Mouse (Mus musculus): ENCODE results near the gene Fibp. TPM values are rescaled to one million over a fixed set of nuclear protein-coding genes. Genes with fewer than 3 reads are reported as not detected.

The Fibp gene
- polyA plus RNA-seq, 1 experiment, result 122 TPM

DNA sequence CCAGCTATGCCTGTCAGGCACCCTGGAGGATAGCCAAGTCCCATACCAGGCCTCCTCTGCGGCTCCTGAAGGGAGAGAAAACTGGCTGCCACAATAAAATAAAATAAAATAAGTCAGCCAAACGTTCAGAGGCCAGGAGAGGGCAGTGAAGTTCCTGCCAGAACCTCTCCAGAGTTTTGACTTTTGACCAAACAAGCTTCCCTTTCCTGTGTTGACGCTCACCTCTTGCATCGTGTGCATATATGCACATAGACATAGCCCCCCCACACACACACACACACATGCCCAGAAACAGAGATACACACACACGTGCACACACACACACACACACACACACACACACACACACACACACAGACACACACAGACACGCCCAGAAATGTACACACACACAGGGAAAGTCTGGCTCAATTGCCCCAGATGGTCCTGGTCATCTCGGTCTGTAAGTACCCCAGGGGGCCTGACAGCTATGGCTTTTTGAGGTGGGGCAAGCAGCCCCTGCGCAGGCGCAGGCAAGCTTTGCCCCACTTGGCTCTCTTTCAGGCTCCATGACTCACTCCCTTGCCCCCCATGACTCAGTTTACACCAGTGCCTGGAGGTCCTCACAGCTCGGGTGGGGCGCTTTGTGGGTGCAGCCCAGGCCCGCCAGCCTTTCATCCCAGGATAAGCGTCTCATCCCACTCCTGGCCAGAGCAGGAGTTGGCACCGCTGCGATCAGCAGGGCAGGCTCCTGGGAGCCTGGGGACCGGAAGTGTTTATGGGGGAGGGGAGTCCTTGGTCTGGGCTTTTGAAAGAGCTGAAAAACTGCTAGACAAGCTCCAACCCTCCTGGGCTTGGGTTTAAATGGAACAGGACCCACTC, 27.2 kb upstream of the Fibp start:
- no peaks in the 10 kb centered on the region for H3K27me3 ChIP-seq (ENCODE audit: control insufficient read depth, insufficient read depth, insufficient read length)
- TF ChIP-seq MYOD1 (IDR thresholded peaks at IDR 0.05; ENCODE audit: control insufficient read depth in 1 of 3, insufficient read length in 2 of 3, low read depth in 2 of 3), result peak in 1 of 3 experiments; percentile 5
- no peak for TF ChIP-seq REST (IDR thresholded peaks at IDR 0.05; ENCODE audit: insufficient read depth, insufficient read length)
- TF ChIP-seq USF1 (IDR thresholded peaks at IDR 0.05; ENCODE audit: low read depth), result no peak
- TF ChIP-seq MAX (IDR thresholded peaks at IDR 0.05; ENCODE audit: low read depth), result no peak
- TF ChIP-seq TCF3 (IDR thresholded peaks at IDR 0.05; ENCODE audit: insufficient read length, low read depth), result no peak
- no peak for TF ChIP-seq POLR2A (IDR thresholded peaks at IDR 0.05; ENCODE audit: insufficient read length, low read depth)
- peak overlapping the region; percentile 88 for H3K4me2 ChIP-seq (ENCODE audit: low read depth)
- H3K4me3 ChIP-seq, result peak overlapping the region; percentile 1
- no peak overlapping the region for H3ac ChIP-seq (ENCODE audit: control insufficient read depth, insufficient read length)
- H3K36me3 ChIP-seq (ENCODE audit: control insufficient read depth, insufficient read depth), result no peaks in the 10 kb centered on the region
- no peaks in the 10 kb centered on the region for H3K79me2 ChIP-seq (ENCODE audit: control insufficient read depth, insufficient read depth)

DNA sequence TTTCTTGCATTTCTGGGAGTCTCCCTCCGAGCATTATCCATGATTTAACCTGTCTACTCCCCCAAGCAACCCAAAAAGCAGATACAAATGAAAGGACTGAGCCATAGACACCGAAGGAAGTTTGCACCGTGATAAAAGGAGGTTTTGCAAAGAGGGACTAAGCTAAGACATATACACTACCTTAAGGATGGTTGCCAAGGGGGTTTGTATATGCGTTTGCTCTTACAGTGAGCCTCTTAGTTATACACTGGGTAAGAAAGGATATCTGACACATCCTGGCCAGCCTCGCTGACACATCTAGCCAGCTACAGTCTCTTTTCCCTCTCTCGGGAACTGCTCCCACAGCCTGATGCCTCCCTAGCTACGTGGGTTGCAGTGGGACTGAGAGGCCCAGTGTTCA, 26.5 kb upstream of the Fibp start:
- TF ChIP-seq TCF3 (IDR thresholded peaks at IDR 0.05; ENCODE audit: insufficient read length, low read depth), result no peak
- no peak for TF ChIP-seq POLR2AphosphoS2 (IDR thresholded peaks at IDR 0.05; ENCODE audit: insufficient read length, low read depth)
- no peak for TF ChIP-seq MAX (IDR thresholded peaks at IDR 0.05; ENCODE audit: low read depth)
- Histone ChIP-seq H3K36me3 (ENCODE audit: control insufficient read depth, insufficient read depth) (no peaks in the 10 kb centered on the region), H3K4me2 (ENCODE audit: low read depth) (peak overlapping the region; percentile 88), H3K27me3 (ENCODE audit: control insufficient read depth, insufficient read depth, insufficient read length) (no peaks in the 10 kb centered on the region), H3ac (ENCODE audit: control insufficient read depth, insufficient read length) (no peak overlapping the region), H3K4me3 (peak overlapping the region; percentile 1), H3K79me2 (ENCODE audit: control insufficient read depth, insufficient read depth) (no peaks in the 10 kb centered on the region)

DNA sequence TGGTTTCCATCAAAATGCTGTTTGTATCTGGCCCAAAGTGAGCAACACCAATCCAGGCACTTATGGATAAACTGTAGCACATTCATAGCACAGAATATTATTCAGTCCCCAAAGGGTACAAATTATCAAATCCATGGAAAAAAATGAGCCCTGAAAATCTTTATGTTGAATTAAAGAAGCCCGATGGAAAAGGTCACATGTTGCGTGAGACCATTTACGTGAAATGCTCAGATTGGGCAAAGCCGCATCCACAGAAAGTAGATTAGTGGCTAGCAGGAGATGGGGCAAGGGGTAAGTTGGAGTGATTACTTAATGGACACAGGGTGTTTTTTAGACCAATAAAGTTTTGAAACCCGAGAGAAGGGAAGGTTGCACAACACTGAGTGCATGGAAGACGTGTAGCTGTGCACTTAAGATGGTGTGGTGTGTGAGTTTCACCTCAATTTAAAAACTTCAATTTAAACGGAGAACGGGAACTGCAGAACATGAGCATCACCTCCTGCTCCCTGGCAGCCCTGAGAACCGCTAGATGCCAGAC, 16.0 kb upstream of the Fibp start:
- TF ChIP-seq USF1 (IDR thresholded peaks at IDR 0.05; ENCODE audit: low read depth) (peak; percentile 68), POLR2AphosphoS2 (IDR thresholded peaks at IDR 0.05; ENCODE audit: insufficient read length, low read depth) (no peak), TCF3 (IDR thresholded peaks at IDR 0.05; ENCODE audit: insufficient read length, low read depth) (no peak), CEBPB (IDR thresholded peaks at IDR 0.05; ENCODE audit: insufficient read depth, poor library complexity, severe bottlenecking) (peak; percentile 88)

DNA sequence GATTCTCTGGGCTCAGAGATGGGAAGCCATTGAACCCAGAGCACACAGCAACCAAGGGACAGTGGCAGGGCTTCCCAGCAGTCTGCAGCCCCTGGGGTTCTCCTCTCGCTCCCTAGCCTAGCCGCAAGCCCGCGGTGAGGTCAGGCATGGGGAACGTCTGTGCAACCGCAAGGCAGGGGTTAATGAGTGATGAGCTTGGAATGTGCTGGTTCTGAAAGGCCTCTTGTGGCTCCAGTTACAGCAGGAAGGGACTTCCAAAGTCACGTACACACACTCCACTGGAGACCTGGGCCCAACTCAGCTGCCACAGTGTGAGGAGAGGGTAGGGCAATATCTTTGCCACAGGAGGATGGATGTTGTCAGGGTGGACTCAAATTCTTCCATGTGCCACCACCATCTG, 15.5 kb upstream of the Fibp start:
- Histone ChIP-seq H3K4me3 (peak overlapping the region; percentile 1), H3K36me3 (ENCODE audit: control insufficient read depth, insufficient read depth) (no peaks in the 10 kb centered on the region), H3K27me3 (ENCODE audit: control insufficient read depth, insufficient read depth, insufficient read length) (no peaks in the 10 kb centered on the region), H3ac (ENCODE audit: control insufficient read depth, insufficient read length) (no peak overlapping the region), H3K79me2 (ENCODE audit: control insufficient read depth, insufficient read depth) (peaks cover 21% of the 10 kb centered on the region), H3K4me2 (ENCODE audit: low read depth) (peak overlapping the region; percentile 86)
- TF ChIP-seq MAX (IDR thresholded peaks at IDR 0.05; ENCODE audit: low read depth), result no peak
- peak in 1 of 3 experiments; percentile 49 for TF ChIP-seq MYOG (IDR thresholded peaks at IDR 0.05; ENCODE audit: control insufficient read depth in 1 of 3, insufficient read depth in 1 of 3, insufficient read length in 2 of 3, low read depth in 2 of 3)
- peak in 2 of 3 experiments; percentile 41 to 63 for TF ChIP-seq MYOD1 (IDR thresholded peaks at IDR 0.05; ENCODE audit: control insufficient read depth in 1 of 3, insufficient read length in 2 of 3, low read depth in 2 of 3)

More for the DNA sequence above, 16.0 kb upstream of the Fibp start:
- peaks cover 15% of the 10 kb centered on the region for H3K79me2 ChIP-seq (ENCODE audit: control insufficient read depth, insufficient read depth)
- no peak overlapping the region for H3ac ChIP-seq (ENCODE audit: control insufficient read depth, insufficient read length)
- peak overlapping the region; percentile 1 for H3K4me3 ChIP-seq
- H3K4me2 ChIP-seq (ENCODE audit: low read depth), result peak overlapping the region; percentile 86
- no peaks in the 10 kb centered on the region for H3K36me3 ChIP-seq (ENCODE audit: control insufficient read depth, insufficient read depth)
- H3K27me3 ChIP-seq (ENCODE audit: control insufficient read depth, insufficient read depth, insufficient read length), result no peaks in the 10 kb centered on the region

DNA sequence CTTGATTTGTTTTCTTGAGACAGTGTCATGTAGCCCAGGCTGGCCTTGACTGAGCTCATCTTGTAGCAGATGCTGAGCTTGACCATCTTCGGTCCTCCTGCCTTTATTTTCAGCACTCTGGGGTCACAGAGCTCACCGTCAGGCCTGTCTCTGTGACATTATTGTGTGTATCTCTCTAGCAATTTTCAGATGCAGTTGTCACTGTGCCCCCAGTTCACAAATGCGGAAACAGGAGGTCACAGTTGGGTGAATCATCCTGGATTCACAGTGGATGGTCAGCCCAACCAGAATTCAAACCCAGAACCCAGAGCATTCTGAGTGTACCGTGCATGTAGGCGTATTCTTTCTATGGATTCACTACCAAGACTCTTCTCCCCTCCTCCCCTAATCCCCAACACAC, 14.7 kb upstream of the Fibp start:
- Histone ChIP-seq H3K79me2 (ENCODE audit: control insufficient read depth, insufficient read depth) (peaks cover 29% of the 10 kb centered on the region), H3ac (ENCODE audit: control insufficient read depth, insufficient read length) (no peak overlapping the region), H3K4me3 (no peak overlapping the region), H3K4me2 (ENCODE audit: low read depth) (peak overlapping the region; percentile 86), H3K27me3 (ENCODE audit: control insufficient read depth, insufficient read depth, insufficient read length) (no peaks in the 10 kb centered on the region), H3K36me3 (ENCODE audit: control insufficient read depth, insufficient read depth) (no peaks in the 10 kb centered on the region)
- TF ChIP-seq MYOD1 (IDR thresholded peaks at IDR 0.05; ENCODE audit: control insufficient read depth in 1 of 3, insufficient read length in 2 of 3, low read depth in 2 of 3), result peak in 2 of 3 experiments; percentile 62 to 63
- TF ChIP-seq E2F4 (IDR thresholded peaks at IDR 0.05; ENCODE audit: insufficient read depth), result no peak
- peak in 1 of 3 experiments; percentile 47 for TF ChIP-seq MYOG (IDR thresholded peaks at IDR 0.05; ENCODE audit: control insufficient read depth in 1 of 3, insufficient read depth in 1 of 3, insufficient read length in 2 of 3, low read depth in 2 of 3)
- no peak for TF ChIP-seq SRF (IDR thresholded peaks at IDR 0.05; ENCODE audit: control insufficient read depth, insufficient read length, low read depth)
- no peak for TF ChIP-seq CEBPB (IDR thresholded peaks at IDR 0.05; ENCODE audit: insufficient read depth, poor library complexity, severe bottlenecking)
- TF ChIP-seq USF1 (IDR thresholded peaks at IDR 0.05; ENCODE audit: low read depth), result no peak

Measured in myocyte (in vitro differentiated cells).